Mouse (Mus musculus) small intestine, adult 2 months (tissue): Measurements from ENCODE around the gene Lrp5.

Experiments used
- CTCF ChIP-seq: fragments of 200-500 bp; IDR thresholded peaks from 2 replicates; pipeline ENCODE4 v1.5.1; 2012; ENCODE audit warnings: low read depth, mild to moderate bottlenecking, control low read depth, inconsistent platforms, low read length, moderate library complexity, mixed read lengths; ENCODE audit not compliant: insufficient replicate concordance, insufficient read length; ENCODE audit errors: extremely low read depth
- POLR2A ChIP-seq: fragments of 200-500 bp; IDR thresholded peaks from 2 replicates; pipeline ENCODE4 v1.6.1; 2012; ENCODE audit warnings: low read depth, mild to moderate bottlenecking, control low read depth, inconsistent platforms, low read length, moderate library complexity

DNA sequence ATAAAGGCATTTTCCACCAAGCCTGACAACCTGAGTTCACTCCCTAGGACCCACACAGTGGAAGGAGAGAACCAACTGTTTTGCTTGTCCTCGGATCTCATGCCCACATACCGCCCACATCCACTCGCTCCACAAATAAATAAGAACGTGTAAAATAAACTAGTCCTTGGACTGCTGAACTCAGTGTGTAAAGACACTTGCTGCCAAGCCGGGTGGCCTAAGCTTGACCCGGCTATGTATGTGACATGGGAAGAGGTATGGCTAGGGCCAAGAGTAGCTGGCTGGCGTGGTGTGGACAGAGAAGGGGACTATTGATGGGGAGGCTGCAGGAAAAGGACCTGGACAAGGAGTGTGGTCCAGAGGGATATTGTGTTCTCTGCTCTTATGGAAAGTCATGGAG is 11.7 kb upstream of the Lrp5 start:
- TF ChIP-seq CTCF: no peak
- no peak for TF ChIP-seq POLR2A
